Mouse (Mus musculus): ENCODE measurements around the gene Fam110a. TPM values are rescaled to one million over a fixed set of nuclear protein-coding genes. Genes with fewer than 3 reads are reported as not detected.

The Fam110a gene
- total RNA-seq (2021), result 1 to 10 TPM; 7.0 to 9.7 TPM
- long read RNA-seq, experiment 1, transcript Fam110a-201 (2 exons, 1,754 nt), result major isoform, 13 of 19 reads
- long read RNA-seq, experiment 1, partial matches to known transcripts, result 6 of 19 reads
- long read RNA-seq, experiment 1, other reads (novel, unspliced or antisense), result 0 of 19 reads
- long read RNA-seq, experiment 2, transcript Fam110a-201 (2 exons, 1,754 nt), result major isoform, 9 of 14 reads
- long read RNA-seq, experiment 2, partial matches to known transcripts, result 5 of 14 reads
- long read RNA-seq, experiment 2, other reads (novel, unspliced or antisense), result 0 of 14 reads

- DNase-seq, result peak; percentile 95
Measured at GRCm38 (mm10) chr2:151979470-151980354, at the start of gene Fam110a. TSS of gene Fam110a (minus strand) at chr2:151980219.

DNA sequence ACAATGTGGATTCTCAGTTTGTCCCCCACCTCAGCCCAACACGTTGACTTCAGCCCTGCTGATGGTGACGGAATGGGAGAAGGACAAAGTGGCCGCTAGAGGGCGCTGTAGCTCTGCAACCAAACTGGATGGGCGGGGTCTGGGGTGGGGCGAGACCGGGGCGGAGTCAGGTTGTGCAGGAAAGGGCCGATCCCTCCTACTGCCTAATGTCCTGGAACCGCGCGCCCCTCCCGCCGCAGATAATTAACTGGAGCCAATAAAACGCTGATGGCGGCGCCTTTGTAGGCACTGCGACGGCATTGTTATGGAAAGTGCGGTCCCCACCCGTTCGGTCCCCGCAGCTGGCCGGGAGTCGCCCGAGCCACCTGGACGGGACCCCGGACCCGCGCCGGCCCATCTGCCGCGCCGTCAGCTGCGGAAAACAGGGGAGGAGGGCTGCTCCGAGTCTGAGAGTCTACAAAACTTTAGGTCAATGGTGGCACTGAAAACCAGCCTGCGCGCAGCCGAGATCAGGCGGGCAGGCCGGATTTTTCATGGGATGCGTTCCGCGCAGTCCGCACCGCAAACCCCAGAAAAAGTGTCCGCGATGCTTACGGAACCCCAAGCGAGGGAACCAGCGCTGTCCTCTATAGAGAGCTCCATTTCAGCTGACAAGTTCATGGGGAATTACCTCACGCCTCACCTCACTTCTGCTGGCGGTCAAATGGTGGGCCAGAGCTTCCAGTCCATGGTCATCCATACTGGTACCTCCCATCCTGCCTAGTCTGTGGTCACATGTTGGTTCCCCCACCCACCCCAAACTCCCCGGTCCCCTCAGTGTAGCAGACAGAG lies 49.4 kb upstream of the Fam110a start:
- peak; percentile 93 for DNase-seq

GRCm38 (mm10) chr2:152024883-152025422 lies 44.9 kb upstream of the Fam110a start:
- no peak for DNase-seq

DNA sequence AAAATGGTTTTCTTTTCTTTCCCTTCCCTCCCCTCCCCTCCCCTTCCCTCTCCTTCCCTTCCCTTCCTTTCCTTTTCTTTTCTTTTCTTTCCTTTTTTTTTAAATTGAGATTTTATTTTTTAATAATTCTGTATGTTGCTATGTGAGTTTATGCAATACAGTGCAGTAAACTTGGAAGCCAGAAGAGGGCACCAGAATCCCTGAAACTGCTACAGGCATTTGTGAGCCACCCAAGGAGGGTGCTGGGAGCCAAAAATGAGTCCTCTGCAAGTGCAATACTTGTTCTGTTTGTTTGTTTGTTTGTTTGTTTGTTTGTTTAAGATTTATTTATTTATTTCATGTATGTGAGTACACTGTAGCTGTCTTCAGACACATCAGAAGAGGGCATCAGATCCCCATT lies 42.0 kb upstream of the Fam110a start:
- no peak for DNase-seq

GRCm38 (mm10) chr2:152020255-152020654 lies 40.2 kb upstream of the Fam110a start:
- DNase-seq, result peak; percentile 69

- no peak for DNase-seq
Measured at GRCm38 (mm10) chr2:152016666-152017065, 36.6 kb upstream of the Fam110a start.

- no peak for DNase-seq
Measured at GRCm38 (mm10) chr2:152015997-152016396, 36.0 kb upstream of the Fam110a start.

- DNase-seq, result no peak
Measured at GRCm38 (mm10) chr2:152012701-152013100, 32.7 kb upstream of the Fam110a start.

DNA sequence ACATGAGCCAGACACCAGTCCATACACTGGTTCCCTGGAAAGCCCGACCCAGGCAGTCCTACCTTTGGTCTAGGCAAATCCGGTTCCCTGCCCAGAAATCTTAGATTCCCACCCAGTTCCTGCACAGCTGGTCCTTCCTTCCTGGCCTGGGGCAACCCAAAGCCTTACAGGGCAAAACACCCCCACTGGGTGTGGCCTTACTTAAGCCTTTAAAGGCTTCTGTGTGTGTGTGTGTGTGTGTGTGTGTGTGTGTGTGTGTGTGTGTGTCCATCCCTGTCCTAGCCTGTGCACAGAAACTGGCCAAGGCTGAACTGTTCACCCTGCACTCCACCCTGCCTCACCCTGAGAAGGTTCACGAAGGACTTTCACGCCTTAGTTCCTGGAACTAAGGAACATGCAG lies 32.2 kb upstream of the Fam110a start:
- DNase-seq, result peak; percentile 24

- peak; percentile 16 for DNase-seq
Measured at GRCm38 (mm10) chr2:152011724-152012123, 31.7 kb upstream of the Fam110a start.

DNA sequence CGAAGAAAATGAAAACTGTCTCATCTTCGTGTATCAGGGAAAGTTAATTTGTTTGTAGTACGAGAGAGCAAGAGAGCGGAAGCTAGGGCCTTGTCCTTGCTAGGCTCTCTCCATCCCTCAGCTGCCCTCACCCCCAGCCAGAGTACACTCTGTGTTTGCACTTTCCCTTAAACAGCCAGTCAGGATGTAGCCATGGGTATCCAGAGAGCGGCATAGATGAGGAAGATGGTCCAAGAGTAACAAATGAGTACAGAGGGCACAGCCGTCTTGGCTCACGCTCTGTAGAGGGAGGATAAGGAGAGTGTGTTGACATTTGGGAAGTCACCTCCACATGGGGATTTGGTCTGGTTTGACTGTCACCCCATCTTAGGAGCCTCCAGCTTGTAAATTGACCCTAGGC lies 30.6 kb upstream of the Fam110a start:
- DNase-seq, result no peak

DNA sequence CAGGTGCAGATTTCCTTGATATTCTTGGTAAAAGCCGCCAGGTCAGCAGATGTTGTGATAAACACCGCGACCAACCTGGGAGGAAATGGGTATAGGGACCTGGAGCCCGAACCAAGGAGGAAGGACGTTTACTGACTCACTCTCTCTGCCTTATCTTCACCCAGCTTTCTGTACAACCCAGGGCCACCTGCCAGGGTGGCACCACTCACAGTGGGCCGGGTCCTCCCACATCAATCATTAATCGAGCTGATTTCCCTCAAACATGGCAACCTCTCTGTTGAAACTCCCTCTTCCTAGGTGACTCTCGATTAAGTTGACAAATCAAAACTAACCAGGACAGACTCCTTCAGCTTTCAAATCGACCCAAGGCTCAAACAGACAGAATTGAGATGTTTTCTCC lies 30.2 kb upstream of the Fam110a start:
- no peak for DNase-seq

GRCm38 (mm10) chr2:152009061-152009779 lies 29.2 kb upstream of the Fam110a start:
- DNase-seq, result no peak

DNA sequence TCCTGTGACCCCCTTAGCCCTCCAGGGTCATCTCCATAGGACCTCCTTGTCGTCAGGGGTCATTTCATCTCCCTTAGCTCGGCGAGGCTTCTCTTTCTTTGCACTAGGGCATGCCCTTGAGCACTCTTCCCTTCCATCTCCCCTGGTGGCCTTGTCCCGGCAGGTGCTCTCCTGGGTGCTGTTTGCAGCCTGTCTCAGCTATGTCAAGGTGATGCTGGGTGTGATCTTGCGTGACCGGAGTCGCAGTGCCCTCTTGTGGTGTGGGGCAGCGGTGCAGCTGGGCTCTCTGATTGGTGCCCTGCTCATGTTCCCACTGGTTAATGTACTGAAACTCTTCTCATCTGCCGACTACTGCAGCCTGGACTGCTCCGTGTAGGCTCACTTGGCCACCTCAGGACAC lies 27.8 kb upstream of the Fam110a start:
- peak; percentile 49 for DNase-seq

DNA sequence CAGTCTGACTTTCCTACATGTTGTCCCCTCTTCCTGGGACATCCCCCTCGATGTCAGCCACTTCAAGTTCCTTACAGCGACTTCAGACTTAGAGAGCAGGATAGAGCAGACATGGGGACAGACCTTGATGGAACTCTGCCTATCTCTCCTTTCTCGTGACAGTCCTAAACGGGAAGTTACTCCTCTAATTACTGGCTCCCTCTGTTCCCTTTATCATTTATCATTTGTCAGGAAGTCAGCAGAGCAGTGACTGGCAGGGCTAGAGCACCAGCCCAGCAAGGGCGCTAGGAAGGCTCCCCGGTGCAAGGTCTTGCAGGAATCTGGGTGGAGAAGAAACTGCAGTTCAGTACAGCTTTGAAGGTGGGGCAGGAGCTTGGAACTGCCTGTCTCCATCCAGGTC lies 22.5 kb upstream of the Fam110a start:
- no peak for DNase-seq

GRCm38 (mm10) chr2:152000735-152001134 lies 20.7 kb upstream of the Fam110a start:
- DNase-seq, result no peak

DNA sequence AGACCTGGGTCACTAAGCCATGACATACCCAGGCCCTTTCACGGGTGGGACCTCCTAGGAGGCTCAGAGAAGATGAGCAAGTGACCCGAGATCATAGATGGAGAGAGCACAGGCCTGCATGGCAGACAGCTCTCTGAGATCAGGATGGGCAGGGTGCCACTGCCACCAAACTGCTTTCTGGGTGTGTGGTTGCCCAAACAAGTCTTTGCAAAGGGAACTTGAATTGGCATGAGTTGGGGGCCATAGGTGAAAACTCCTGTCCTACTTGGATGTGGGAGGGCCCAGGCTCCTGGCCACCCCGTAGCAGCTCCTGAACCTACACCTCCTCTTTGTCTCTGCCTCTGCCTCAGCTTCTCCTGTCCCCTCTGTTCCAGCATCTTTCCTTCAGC lies 20.3 kb upstream of the Fam110a start:
- no peak for DNase-seq

GRCm38 (mm10) chr2:151999669-152000290 lies 19.8 kb upstream of the Fam110a start:
- DNase-seq, result no peak

DNA sequence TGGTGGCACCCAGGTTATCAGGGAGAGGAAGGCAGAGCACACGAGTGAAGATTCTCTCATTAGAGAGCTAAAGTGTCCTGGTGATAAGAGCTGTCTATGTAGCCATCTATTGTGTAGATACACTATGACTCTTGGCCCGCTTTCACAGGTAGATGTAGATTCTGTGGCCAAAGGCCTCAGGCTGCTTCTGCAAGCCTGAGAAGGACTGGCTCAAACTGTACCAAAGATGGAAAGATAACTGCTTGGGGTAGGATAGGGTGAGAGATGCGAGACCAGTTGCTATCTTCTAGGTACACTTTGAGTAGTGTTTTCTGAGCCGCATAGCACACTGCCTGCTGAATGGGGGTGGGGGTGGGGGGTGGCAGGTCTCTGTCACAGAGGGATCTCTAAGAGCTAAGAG lies 18.9 kb upstream of the Fam110a start:
- DNase-seq, result no peak

DNA sequence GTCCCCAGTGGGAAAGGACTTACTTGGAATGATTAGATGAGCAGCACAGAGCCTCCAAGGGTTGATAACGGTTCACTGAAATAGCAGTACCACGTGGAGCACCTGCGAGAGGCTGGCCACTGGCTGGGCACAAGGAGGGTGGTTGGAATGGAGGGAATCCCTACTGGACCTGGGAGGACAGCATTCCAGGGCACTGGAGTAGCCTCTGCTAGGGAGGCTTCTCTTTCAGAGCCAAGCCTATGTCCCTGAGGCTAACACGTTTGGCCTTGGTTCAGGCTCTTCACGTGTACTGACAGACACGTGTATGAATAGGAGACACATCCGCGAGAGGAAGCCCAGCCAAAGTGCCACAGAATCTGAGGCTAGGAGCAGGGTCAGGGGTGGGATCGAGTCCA lies 18.5 kb upstream of the Fam110a start:
- DNase-seq, result peak; percentile 44

Data from adrenal gland, postnatal 10 days (tissue).